Mouse (Mus musculus): ENCODE measurements around the gene Tex10. TPM values are rescaled to one million over a fixed set of nuclear protein-coding genes. Genes with fewer than 3 reads are reported as not detected.
A peak's percentile ranks its signal among the peaks of the same experiment; 100 is the strongest.

Gene Tex10
- 43.3 and 47.2 TPM in 2 replicates for polyA plus RNA-seq (2015; fragmentation: Nextera tagmentation; extraction: Ambion mirVana)

- WGBS, result under 1% methylated on average over 89 of the region's 89 CpGs
- no peaks in the 10 kb centered on the region for H3K9me3 ChIP-seq
- peak within 1 kb of the TSS; percentile 89 for H3K4me3 ChIP-seq
- H3K4me2 ChIP-seq (replicated peaks), result peak within 1 kb of the TSS; percentile 64
- peak within 1 kb of the TSS; percentile 86 for H3K9ac ChIP-seq (replicated peaks)
- ATAC-seq (replicated peaks), result peak; percentile 98
- peak within 1 kb of the TSS; percentile 75 for H3K27ac ChIP-seq (replicated peaks)
- H3K27me3 ChIP-seq, result no peaks in the 10 kb centered on the region
- H3K36me3 ChIP-seq, result peaks cover 7% of the 10 kb centered on the region
- H3K4me1 ChIP-seq, result peaks cover 22% of the 10 kb centered on the region
Observed at GRCm38 (mm10) chr4:48472792-48473650, at the start of gene Tex10. Gene Tex10, minus strand, starts transcription at chr4:48473459.

GRCm38 (mm10) chr4:48510861-48511260 is 37.6 kb upstream of the Tex10 start:
- no peaks in the 10 kb centered on the region for H3K27me3 ChIP-seq
- H3K27ac ChIP-seq (replicated peaks), result no peak overlapping the region
- WGBS, result 82% methylated on average over 2 of the region's 2 CpGs
- no peak overlapping the region for H3K9ac ChIP-seq (replicated peaks)
- no peaks in the 10 kb centered on the region for H3K9me3 ChIP-seq
- no peak for ATAC-seq (replicated peaks)
- H3K4me3 ChIP-seq, result no peak overlapping the region
- no peaks in the 10 kb centered on the region for H3K4me1 ChIP-seq
- H3K36me3 ChIP-seq, result no peaks in the 10 kb centered on the region
- H3K4me2 ChIP-seq (replicated peaks), result no peak overlapping the region

GRCm38 (mm10) chr4:48492510-48492909 is 19.3 kb upstream of the Tex10 start:
- Histone ChIP-seq H3K27ac (replicated peaks) (no peak overlapping the region), H3K9ac (replicated peaks) (no peak overlapping the region), H3K4me2 (replicated peaks) (no peak overlapping the region), H3K4me1 (no peaks in the 10 kb centered on the region), H3K4me3 (no peak overlapping the region), H3K9me3 (no peaks in the 10 kb centered on the region), H3K27me3 (no peaks in the 10 kb centered on the region), H3K36me3 (no peaks in the 10 kb centered on the region)
- WGBS, result 95% methylated on average over 2 of the region's 2 CpGs
- no peak for ATAC-seq (replicated peaks)

- Histone ChIP-seq H3K4me2 (replicated peaks) (peak overlapping the region; percentile 44), H3K27me3 (no peaks in the 10 kb centered on the region), H3K27ac (replicated peaks) (no peak overlapping the region), H3K9ac (replicated peaks) (peak overlapping the region; percentile 37; the same call in 1 of the 2 replicates), H3K4me1 (no peaks in the 10 kb centered on the region), H3K9me3 (no peaks in the 10 kb centered on the region), H3K4me3 (peak overlapping the region; percentile 37), H3K36me3 (no peaks in the 10 kb centered on the region)
- WGBS, result 9% methylated on average over 14 of the region's 14 CpGs
- ATAC-seq (replicated peaks), result peak; percentile 48; the same call in 1 of the 2 replicates
Observed at GRCm38 (mm10) chr4:48491290-48491743, 18.1 kb upstream of the Tex10 start.

- Histone ChIP-seq H3K27me3 (no peaks in the 10 kb centered on the region), H3K4me3 (no peak overlapping the region), H3K36me3 (no peaks in the 10 kb centered on the region), H3K9ac (replicated peaks) (no peak overlapping the region), H3K4me1 (no peaks in the 10 kb centered on the region), H3K4me2 (replicated peaks) (no peak overlapping the region), H3K9me3 (no peaks in the 10 kb centered on the region), H3K27ac (replicated peaks) (no peak overlapping the region)
- 85% methylated on average over 2 of the region's 2 CpGs for WGBS
- no peak for ATAC-seq (replicated peaks)
Observed at GRCm38 (mm10) chr4:48488916-48489315, 15.7 kb upstream of the Tex10 start.

- no peak overlapping the region for H3K4me2 ChIP-seq (replicated peaks)
- H3K27me3 ChIP-seq, result no peaks in the 10 kb centered on the region
- H3K4me3 ChIP-seq, result no peak overlapping the region
- no peak for ATAC-seq (replicated peaks)
- H3K9me3 ChIP-seq, result peaks cover 7% of the 10 kb centered on the region; the same call in 1 of the 2 replicates
- WGBS, result 45% methylated on average over 2 of the region's 2 CpGs
- no peaks in the 10 kb centered on the region for H3K4me1 ChIP-seq
- H3K27ac ChIP-seq (replicated peaks), result no peak overlapping the region
- no peak overlapping the region for H3K9ac ChIP-seq (replicated peaks)
- H3K36me3 ChIP-seq, result no peaks in the 10 kb centered on the region
Observed at GRCm38 (mm10) chr4:48481287-48481686, 8.0 kb upstream of the Tex10 start.

- WGBS, result 88% methylated on average over 2 of the region's 2 CpGs
- H3K4me1 ChIP-seq, result peaks cover 22% of the 10 kb centered on the region
- no peaks in the 10 kb centered on the region for H3K27me3 ChIP-seq
- peak overlapping the region; percentile 75 for H3K27ac ChIP-seq (replicated peaks)
- H3K36me3 ChIP-seq, result peaks cover 1% of the 10 kb centered on the region
- ATAC-seq (replicated peaks), result no peak
- H3K9me3 ChIP-seq, result peaks cover 3% of the 10 kb centered on the region; the same call in 1 of the 2 replicates
- peak overlapping the region; percentile 89 for H3K4me3 ChIP-seq
- H3K9ac ChIP-seq (replicated peaks), result peak overlapping the region; percentile 86; the same call in 1 of the 2 replicates
- peak overlapping the region; percentile 64 for H3K4me2 ChIP-seq (replicated peaks)
Observed at GRCm38 (mm10) chr4:48473651-48474011, 372 bp upstream of the Tex10 start.

- Histone ChIP-seq H3K27ac (replicated peaks) (no peak overlapping the region), H3K36me3 (peaks cover 11% of the 10 kb centered on the region), H3K9ac (replicated peaks) (peak overlapping the region; percentile 86), H3K4me1 (peaks cover 22% of the 10 kb centered on the region), H3K4me2 (replicated peaks) (peak overlapping the region; percentile 64), H3K4me3 (peak overlapping the region; percentile 89), H3K9me3 (no peaks in the 10 kb centered on the region), H3K27me3 (no peaks in the 10 kb centered on the region)
- ATAC-seq (replicated peaks), result no peak; the same call in 1 of the 2 replicates
- WGBS, result 18% methylated on average over 12 of the region's 12 CpGs
Observed at GRCm38 (mm10) chr4:48472052-48472791, 1.0 kb downstream of the Tex10 start.

- Histone ChIP-seq H3K36me3 (peaks cover 17% of the 10 kb centered on the region), H3K4me3 (no peak overlapping the region), H3K27ac (replicated peaks) (no peak overlapping the region), H3K27me3 (no peaks in the 10 kb centered on the region), H3K9ac (replicated peaks) (no peak overlapping the region; the same call in 1 of the 2 replicates), H3K4me2 (replicated peaks) (peak overlapping the region; percentile 64; the same call in 1 of the 2 replicates), H3K4me1 (peaks cover 22% of the 10 kb centered on the region), H3K9me3 (no peaks in the 10 kb centered on the region)
- no peak for ATAC-seq (replicated peaks)
- WGBS, result 63% methylated on average over 1 of the region's 1 CpGs
Observed at GRCm38 (mm10) chr4:48470977-48471376, 2.3 kb downstream of the Tex10 start.

GRCm38 (mm10) chr4:48461060-48461459 is 12.2 kb downstream of the Tex10 start:
- peaks cover 40% of the 10 kb centered on the region for H3K36me3 ChIP-seq
- no peak overlapping the region for H3K9ac ChIP-seq (replicated peaks)
- H3K4me2 ChIP-seq (replicated peaks), result no peak overlapping the region
- no peaks in the 10 kb centered on the region for H3K4me1 ChIP-seq
- no peak overlapping the region for H3K27ac ChIP-seq (replicated peaks)
- WGBS, result 84% methylated on average over 1 of the region's 1 CpGs
- no peaks in the 10 kb centered on the region for H3K9me3 ChIP-seq
- no peak for ATAC-seq (replicated peaks)
- no peaks in the 10 kb centered on the region for H3K27me3 ChIP-seq
- no peak overlapping the region for H3K4me3 ChIP-seq

- no peak overlapping the region for H3K4me3 ChIP-seq
- no peaks in the 10 kb centered on the region for H3K27me3 ChIP-seq
- peaks cover 49% of the 10 kb centered on the region for H3K36me3 ChIP-seq
- WGBS, result 93% methylated on average over 6 of the region's 6 CpGs
- no peaks in the 10 kb centered on the region for H3K4me1 ChIP-seq
- H3K9ac ChIP-seq (replicated peaks), result no peak overlapping the region
- no peak for ATAC-seq (replicated peaks)
- no peaks in the 10 kb centered on the region for H3K9me3 ChIP-seq
- no peak overlapping the region for H3K4me2 ChIP-seq (replicated peaks)
- H3K27ac ChIP-seq (replicated peaks), result no peak overlapping the region
Observed at GRCm38 (mm10) chr4:48458436-48458835, 14.8 kb downstream of the Tex10 start.
